Mouse (Mus musculus) embryonic fibroblast, embryonic 13.5 days (primary cell): ENCODE results near the gene Fancg.

Experiments used
- CTCF ChIP-seq: IDR thresholded peaks from 2 replicates; pipeline ENCODE4 v1.5.1; 2011; ENCODE audit warnings: mild to moderate bottlenecking, control low read depth, low read length, moderate library complexity, borderline replicate concordance; ENCODE audit not compliant: insufficient read depth
- POLR2A ChIP-seq: IDR thresholded peaks from 2 replicates; pipeline ENCODE4 v1.6.1; 2011; ENCODE audit warnings: low read depth, mild to moderate bottlenecking, control low read depth, low read length, moderate library complexity

- TF ChIP-seq CTCF, result no peak
- TF ChIP-seq POLR2A, result no peak
These were observed 41.0 kb downstream of the Fancg start, which contains the start of gene 1700022I11Rik for GRCm38 (mm10) chr4:42969304-42969703.
